Mouse (Mus musculus): ENCODE results near the gene Il21r. TPM values are rescaled to one million over a fixed set of nuclear protein-coding genes. Genes with fewer than 3 reads are reported as not detected.

Gene Il21r
- total and polyA plus RNA-seq, 3 experiments = 103 to 252 (median 142) TPM

- peaks cover 2% of the 10 kb centered on the region for H3K9me3 ChIP-seq (replicated peaks; ENCODE audit: low read length)
- dilution Hi-C loops (cut with MboI; ENCODE audit: extremely low pct_ligation_motif_present, extremely low pct_unique_long_range_greater_than_20kb, low sequenced_read_pairs) (no loop called here), in situ Hi-C loops (cut with MboI; ENCODE audit: low pct_ligation_motif_present, low pct_unique_long_range_greater_than_20kb, low sequenced_read_pairs) (no loop called here)
- H3K27ac ChIP-seq (ENCODE audit: insufficient read depth, low read depth) = no peak overlapping the region
- H3K4me1 ChIP-seq (ENCODE audit: control insufficient read depth in 1 of 2, insufficient read depth in 2 of 2) = peaks cover 35 to 88% of the 10 kb centered on the region in 2 experiments
- peaks cover 96% of the 10 kb centered on the region for H3K79me2 ChIP-seq (replicated peaks; ENCODE audit: control insufficient read depth, extremely low read depth, insufficient read depth, poor library complexity, severe bottlenecking)
- no peak overlapping the region for H3K4me3 ChIP-seq (replicated peaks in 1 of 3; ENCODE audit: low read depth in 2 of 3, low read length in 2 of 3, poor library complexity in 1 of 3)
- no peak overlapping the region for H3K9ac ChIP-seq (ENCODE audit: insufficient read depth, low read depth)
- no peak overlapping the region for H3K4me2 ChIP-seq (ENCODE audit: insufficient read depth, low read depth, poor library complexity, severe bottlenecking)
- TF ChIP-seq SIN3A (IDR thresholded peaks at IDR 0.05; ENCODE audit: low read length) (no peak), MAFK (IDR thresholded peaks at IDR 0.05; ENCODE audit: insufficient replicate concordance, low read length) (no peak), IRF4 (IDR thresholded peaks at IDR 0.05; ENCODE audit: low read depth, low read length) (no peak), EP300 (IDR thresholded peaks at IDR 0.05; ENCODE audit: low read length) (no peak), ELF1 (IDR thresholded peaks at IDR 0.05; ENCODE audit: low read depth, low read length) (no peak), ZC3H11A (IDR thresholded peaks at IDR 0.05; ENCODE audit: low read depth, low read length) (no peak), UBTF (IDR thresholded peaks at IDR 0.05; ENCODE audit: low read depth, low read length) (no peak), PAX5 (IDR thresholded peaks at IDR 0.05; ENCODE audit: low read length) (no peak), HCFC1 (IDR thresholded peaks at IDR 0.05; ENCODE audit: low read depth, low read length) (no peak), ZNF384 (IDR thresholded peaks at IDR 0.05; ENCODE audit: low read depth, low read length) (no peak), NRF1 (IDR thresholded peaks at IDR 0.05; ENCODE audit: low read depth, low read length) (no peak), MAZ (IDR thresholded peaks at IDR 0.05; ENCODE audit: low read depth, low read length) (no peak), TBP (conservative IDR thresholded peaks at IDR 0.05; ENCODE audit: low read depth, low read length) (no peak), POLR2A (IDR thresholded peaks at IDR 0.05; ENCODE audit: low read depth, low read length) (no peak), POLR2AphosphoS2 (IDR thresholded peaks at IDR 0.05; ENCODE audit: low read depth, low read length) (no peak), MAX (IDR thresholded peaks at IDR 0.05; ENCODE audit: low read length) (no peak), ZMIZ1 (IDR thresholded peaks at IDR 0.05; ENCODE audit: low read depth, low read length) (no peak), GABPA (IDR thresholded peaks at IDR 0.05; ENCODE audit: insufficient replicate concordance, low read depth, low read length) (no peak), BHLHE40 (IDR thresholded peaks at IDR 0.05; ENCODE audit: low read depth, low read length) (no peak)
- peaks cover 72 to 92% of the 10 kb centered on the region in 2 experiments for H3K36me3 ChIP-seq (replicated peaks in 1 of 2; ENCODE audit: control insufficient read depth in 1 of 2, insufficient read depth in 1 of 2, low read length in 1 of 2)
- no peak for DNase-seq (ENCODE audit: extremely low read depth)
- H3K27me3 ChIP-seq (replicated peaks) = no peaks in the 10 kb centered on the region
Measured at GRCm38 (mm10) chr7:125618016-125618415, 14.8 kb downstream of the Il21r start.

GRCm38 (mm10) chr7:125620077-125620476, 16.8 kb downstream of the Il21r start:
- dilution Hi-C loops (cut with MboI; ENCODE audit: extremely low pct_ligation_motif_present, extremely low pct_unique_long_range_greater_than_20kb, low sequenced_read_pairs) (no loop called here), in situ Hi-C loops (cut with MboI; ENCODE audit: low pct_ligation_motif_present, low pct_unique_long_range_greater_than_20kb, low sequenced_read_pairs) (no loop called here)
- Histone ChIP-seq H3K9ac (ENCODE audit: insufficient read depth, low read depth) (no peak overlapping the region), H3K27ac (ENCODE audit: insufficient read depth, low read depth) (no peak overlapping the region), H3K79me2 (replicated peaks; ENCODE audit: control insufficient read depth, extremely low read depth, insufficient read depth, poor library complexity, severe bottlenecking) (peaks cover 99% of the 10 kb centered on the region), H3K4me1 (ENCODE audit: control insufficient read depth in 1 of 2, insufficient read depth in 2 of 2) (peaks cover 27 to 88% of the 10 kb centered on the region in 2 experiments), H3K36me3 (replicated peaks in 1 of 2; ENCODE audit: control insufficient read depth in 1 of 2, insufficient read depth in 1 of 2, low read length in 1 of 2) (peaks cover 75 to 94% of the 10 kb centered on the region in 2 experiments), H3K4me3 (replicated peaks in 1 of 3; ENCODE audit: low read depth in 2 of 3, low read length in 2 of 3, poor library complexity in 1 of 3) (no peak overlapping the region), H3K9me3 (replicated peaks; ENCODE audit: low read length) (peaks cover 2% of the 10 kb centered on the region), H3K4me2 (ENCODE audit: insufficient read depth, low read depth, poor library complexity, severe bottlenecking) (no peak overlapping the region), H3K27me3 (replicated peaks) (no peaks in the 10 kb centered on the region)
- no peak for DNase-seq (ENCODE audit: extremely low read depth)
- no peak for TF ChIP-seq CHD2 (IDR thresholded peaks at IDR 0.05; ENCODE audit: low read length)
- TF ChIP-seq MEF2A (IDR thresholded peaks at IDR 0.05; ENCODE audit: borderline replicate concordance, low read depth, low read length) = no peak
- TF ChIP-seq EP300 (IDR thresholded peaks at IDR 0.05; ENCODE audit: low read length) = no peak
- TF ChIP-seq USF2 (conservative IDR thresholded peaks at IDR 0.05; ENCODE audit: low read depth, low read length) = no peak
- TF ChIP-seq SIN3A (IDR thresholded peaks at IDR 0.05; ENCODE audit: low read length) = no peak
- no peak for TF ChIP-seq MYC (IDR thresholded peaks at IDR 0.05; ENCODE audit: low read depth, low read length)
- no peak for TF ChIP-seq PAX5 (IDR thresholded peaks at IDR 0.05; ENCODE audit: low read length)
- no peak for TF ChIP-seq JUND (conservative IDR thresholded peaks at IDR 0.05; ENCODE audit: low read depth, low read length)
- no peak for TF ChIP-seq GABPA (IDR thresholded peaks at IDR 0.05; ENCODE audit: insufficient replicate concordance, low read depth, low read length)
- no peak for TF ChIP-seq ZC3H11A (IDR thresholded peaks at IDR 0.05; ENCODE audit: low read depth, low read length)
- TF ChIP-seq NELFE (IDR thresholded peaks at IDR 0.05; ENCODE audit: low read depth, low read length) = no peak
- TF ChIP-seq TCF12 (IDR thresholded peaks at IDR 0.05; ENCODE audit: low read depth, low read length) = no peak
- TF ChIP-seq ETS1 (conservative IDR thresholded peaks at IDR 0.05; ENCODE audit: low read depth, low read length) = no peak
- no peak for TF ChIP-seq SMC3 (IDR thresholded peaks at IDR 0.05; ENCODE audit: low read depth, low read length)
